ENCODE assay signal across 1 mouse cellular context in genomic region chr11:120658876-120659410, GRCm38 (mm10).
A peak's percentile ranks its signal among the peaks of the same experiment; 100 is the strongest.
TF ChIP-seq lines count a peak whose summit lies in the region.

No protein-coding gene starts in this region.

TF ChIP-seq in CH12.LX, 34 proteins besides CTCF, POLR2A, EP300 and RAD21:
- no peak for TF ChIP-seq ETS1 (conservative IDR thresholded peaks at IDR 0.05; ENCODE audit: low read depth, low read length)
- TF ChIP-seq SMC3 (IDR thresholded peaks at IDR 0.05; ENCODE audit: low read depth, low read length) = peak; percentile 99
- peak; percentile 57; the same call in 1 of the 2 replicates for TF ChIP-seq IRF4 (IDR thresholded peaks at IDR 0.05; ENCODE audit: low read depth, low read length)
- no peak for TF ChIP-seq NRF1 (IDR thresholded peaks at IDR 0.05; ENCODE audit: low read depth, low read length)
- TF ChIP-seq POLR2AphosphoS2 (IDR thresholded peaks at IDR 0.05; ENCODE audit: low read depth, low read length) = no peak
- TF ChIP-seq GABPA (IDR thresholded peaks at IDR 0.05; ENCODE audit: insufficient replicate concordance, low read depth, low read length) = no peak
- peak; percentile 77 for TF ChIP-seq ZC3H11A (IDR thresholded peaks at IDR 0.05; ENCODE audit: low read depth, low read length)
- peak; percentile 50; the same call in 1 of the 2 replicates for TF ChIP-seq MAX (IDR thresholded peaks at IDR 0.05; ENCODE audit: low read length)
- 0 out of 2 replicates have a peak, but pooled peaks have one; percentile 13 for TF ChIP-seq KAT2A (IDR thresholded peaks at IDR 0.05; ENCODE audit: insufficient replicate concordance, low read length)
- no peak for TF ChIP-seq JUND (conservative IDR thresholded peaks at IDR 0.05; ENCODE audit: low read depth, low read length)
- TF ChIP-seq USF2 (conservative IDR thresholded peaks at IDR 0.05; ENCODE audit: low read depth, low read length) = no peak
- TF ChIP-seq JUN (IDR thresholded peaks at IDR 0.05; ENCODE audit: insufficient read depth, low read depth, low read length) = no peak
- TF ChIP-seq RCOR1 (conservative IDR thresholded peaks at IDR 0.05; ENCODE audit: low read depth, low read length) = 0 out of 2 replicates have a peak, but pooled peaks have one; percentile 37
- peak; percentile 69; the same call in 1 of the 2 replicates for TF ChIP-seq NELFE (IDR thresholded peaks at IDR 0.05; ENCODE audit: low read depth, low read length)
- TF ChIP-seq PAX5 (IDR thresholded peaks at IDR 0.05; ENCODE audit: low read length) = no peak
- TF ChIP-seq TCF12 (IDR thresholded peaks at IDR 0.05; ENCODE audit: low read depth, low read length) = 0 out of 2 replicates have a peak, but pooled peaks have one; percentile 47
- no peak for TF ChIP-seq E2F4 (IDR thresholded peaks at IDR 0.05; ENCODE audit: insufficient replicate concordance, low read depth, low read length)
- TF ChIP-seq CHD1 (IDR thresholded peaks at IDR 0.05; ENCODE audit: low read depth, low read length) = no peak
- no peak for TF ChIP-seq MYC (IDR thresholded peaks at IDR 0.05; ENCODE audit: low read depth, low read length)
- no peak; the same call in 1 of the 2 replicates for TF ChIP-seq BHLHE40 (IDR thresholded peaks at IDR 0.05; ENCODE audit: low read depth, low read length)
- TF ChIP-seq UBTF (IDR thresholded peaks at IDR 0.05; ENCODE audit: low read depth, low read length) = no peak
- 0 out of 2 replicates have a peak, but pooled peaks have one; percentile 17 for TF ChIP-seq ELF1 (IDR thresholded peaks at IDR 0.05; ENCODE audit: low read depth, low read length)
- TF ChIP-seq CHD2 (IDR thresholded peaks at IDR 0.05; ENCODE audit: low read length) = 0 out of 2 replicates have a peak, but pooled peaks have one; percentile 26
- no peak for TF ChIP-seq ZKSCAN1 (IDR thresholded peaks at IDR 0.05; ENCODE audit: borderline replicate concordance, low read depth, low read length)
- TF ChIP-seq ZMIZ1 (IDR thresholded peaks at IDR 0.05; ENCODE audit: low read depth, low read length) = no peak
- 0 out of 2 replicates have a peak, but pooled peaks have one; percentile 32 for TF ChIP-seq MAFK (IDR thresholded peaks at IDR 0.05; ENCODE audit: insufficient replicate concordance, low read length)
- no peak for TF ChIP-seq ZNF384 (IDR thresholded peaks at IDR 0.05; ENCODE audit: low read depth, low read length)
- no peak for TF ChIP-seq USF1 (IDR thresholded peaks at IDR 0.05; ENCODE audit: low read depth, low read length)
- peak; percentile 58; the same call in 1 of the 2 replicates for TF ChIP-seq MAZ (IDR thresholded peaks at IDR 0.05; ENCODE audit: low read depth, low read length)
- peak; percentile 73 for TF ChIP-seq MEF2A (IDR thresholded peaks at IDR 0.05; ENCODE audit: borderline replicate concordance, low read depth, low read length)
- TF ChIP-seq TBP (conservative IDR thresholded peaks at IDR 0.05; ENCODE audit: low read depth, low read length) = no peak
- TF ChIP-seq HCFC1 (IDR thresholded peaks at IDR 0.05; ENCODE audit: low read depth, low read length) = peak; percentile 36; the same call in 1 of the 2 replicates
- peak; percentile 62 for TF ChIP-seq MXI1 (IDR thresholded peaks at IDR 0.05; ENCODE audit: low read depth, low read length)
- TF ChIP-seq SIN3A (IDR thresholded peaks at IDR 0.05; ENCODE audit: low read length) = peak; percentile 55; the same call in 1 of the 2 replicates
